Mouse (Mus musculus) gastrocnemius, postnatal 10 days (tissue): ENCODE measurements around the gene Stac2. TPM values are rescaled to one million over a fixed set of nuclear protein-coding genes. Genes with fewer than 3 reads are reported as not detected.

Experiments
- DNase-seq: peaks from one replicate; pipeline ENCODE4 v3.0.0; 2021; ENCODE audit warnings: mixed read lengths
- total RNA-seq, 2 experiments: library from RNA; stranded (reverse); gene quantifications; 2 replicates each; pipeline ENCODE4 v1.2.3; 2021

Gene Stac2
- total RNA-seq, 2 experiments from 2014 or later = 0.26 to 0.36 TPM

GRCm38 (mm10) chr11:98050940-98051339, 2.3 kb downstream of the Stac2 start:
- DNase-seq = no peak

GRCm38 (mm10) chr11:98050520-98050815, 2.8 kb downstream of the Stac2 start:
- no peak for DNase-seq

DNA sequence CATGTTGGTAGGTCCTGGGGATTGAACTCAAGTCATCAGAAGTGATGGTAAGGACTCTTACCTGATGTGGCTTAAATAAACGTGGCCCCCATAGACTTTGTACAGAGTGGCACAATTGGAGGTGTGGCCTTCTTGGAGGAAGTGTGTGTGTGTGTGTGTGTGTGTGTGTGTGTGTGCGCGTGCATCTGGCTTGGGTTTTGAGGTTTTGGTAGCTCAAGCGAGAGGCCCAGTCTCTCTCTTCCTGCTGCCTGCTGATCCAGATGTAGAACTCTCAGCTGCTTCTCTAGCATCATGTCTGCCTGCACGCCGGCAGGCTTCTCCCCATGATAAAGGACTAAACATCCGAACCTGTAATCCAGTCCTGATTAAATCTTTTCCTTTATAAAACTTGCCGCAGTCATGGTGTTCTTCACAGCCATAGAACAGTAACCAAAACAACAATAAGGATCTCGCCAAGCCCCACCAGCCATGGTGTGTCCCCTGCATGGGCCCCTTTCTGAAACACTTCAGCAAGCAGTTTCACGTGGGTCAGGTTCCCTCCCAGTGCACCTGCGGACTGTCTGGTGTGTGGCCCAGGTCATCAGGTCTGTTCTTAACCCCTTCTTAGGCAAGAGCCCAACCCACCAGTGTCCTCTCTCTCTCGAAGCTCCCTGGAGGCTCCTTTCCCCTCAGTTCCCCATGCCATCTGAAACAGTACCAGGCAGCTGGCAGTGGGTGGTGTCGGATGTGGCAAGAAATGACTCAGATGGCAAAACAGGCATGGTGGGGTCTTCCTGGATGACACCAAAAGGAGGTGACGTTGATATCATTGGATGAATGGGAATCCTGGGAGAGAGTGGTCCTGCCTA, 3.4 kb downstream of the Stac2 start:
- DNase-seq = no peak

GRCm38 (mm10) chr11:98047745-98048144, 5.5 kb downstream of the Stac2 start:
- DNase-seq = peak; percentile 77

GRCm38 (mm10) chr11:98046466-98046865, 6.8 kb downstream of the Stac2 start:
- DNase-seq = no peak

- no peak for DNase-seq
Measured at GRCm38 (mm10) chr11:98045596-98045995, 7.7 kb downstream of the Stac2 start.

DNA sequence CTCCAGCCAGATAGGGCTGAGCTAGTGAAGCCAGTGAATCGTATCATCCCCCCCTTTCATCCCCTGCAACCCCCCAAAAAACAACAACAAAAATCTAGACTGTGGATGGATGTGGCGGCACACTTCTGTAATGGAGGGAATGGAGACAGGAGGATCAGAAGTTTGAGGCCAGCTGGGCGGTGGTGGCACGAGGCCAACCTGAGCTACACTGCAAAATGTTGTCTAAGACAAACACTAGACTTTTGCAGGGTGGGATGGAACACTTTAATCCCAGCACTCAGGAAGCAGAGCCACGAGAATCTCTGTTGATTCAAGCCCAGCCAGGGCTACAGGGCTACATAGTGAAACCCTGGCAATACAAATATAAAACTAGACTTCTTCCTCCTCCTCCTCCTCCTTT, 9.2 kb downstream of the Stac2 start:
- DNase-seq = no peak

DNA sequence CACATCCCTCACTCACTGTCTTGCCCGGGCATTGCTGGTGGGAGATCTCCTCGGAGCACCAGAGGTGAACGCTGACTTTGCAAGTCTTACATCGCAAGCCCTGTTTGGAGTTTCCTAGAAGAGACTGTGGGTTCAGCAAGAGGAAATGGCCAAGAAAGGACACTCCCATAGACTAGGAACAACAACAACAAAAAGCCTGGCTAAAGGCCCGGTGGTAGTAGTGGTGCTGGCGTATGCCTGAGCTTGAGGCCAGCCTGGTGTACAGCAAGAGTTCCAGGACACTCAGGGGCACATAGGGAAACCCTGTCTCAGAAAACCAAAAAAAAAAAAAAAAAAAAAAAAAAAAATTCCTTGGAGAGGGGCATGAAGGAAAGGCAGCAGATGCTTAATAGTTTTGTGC, 10.5 kb downstream of the Stac2 start:
- no peak for DNase-seq

DNA sequence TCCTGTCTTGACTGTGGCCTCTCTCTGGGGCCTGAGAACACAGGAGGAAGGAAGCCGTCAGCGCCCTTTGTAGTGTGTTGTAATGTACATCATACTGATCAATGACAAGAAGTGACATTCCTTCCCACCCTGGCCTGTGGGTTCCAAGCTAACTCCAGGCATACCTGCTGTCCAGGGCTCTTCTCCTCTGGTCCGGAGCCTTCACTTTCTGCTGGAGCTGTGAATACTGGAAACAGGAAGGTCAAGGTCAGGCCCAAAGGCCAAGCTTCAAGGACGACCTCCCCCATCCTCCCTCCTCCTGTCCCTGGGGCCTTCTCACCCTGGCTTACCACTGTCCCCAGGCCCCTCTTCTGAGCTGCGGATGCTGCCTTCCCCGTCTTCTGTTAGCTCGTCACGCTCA, 12.3 kb downstream of the Stac2 start:
- no peak for DNase-seq

DNA sequence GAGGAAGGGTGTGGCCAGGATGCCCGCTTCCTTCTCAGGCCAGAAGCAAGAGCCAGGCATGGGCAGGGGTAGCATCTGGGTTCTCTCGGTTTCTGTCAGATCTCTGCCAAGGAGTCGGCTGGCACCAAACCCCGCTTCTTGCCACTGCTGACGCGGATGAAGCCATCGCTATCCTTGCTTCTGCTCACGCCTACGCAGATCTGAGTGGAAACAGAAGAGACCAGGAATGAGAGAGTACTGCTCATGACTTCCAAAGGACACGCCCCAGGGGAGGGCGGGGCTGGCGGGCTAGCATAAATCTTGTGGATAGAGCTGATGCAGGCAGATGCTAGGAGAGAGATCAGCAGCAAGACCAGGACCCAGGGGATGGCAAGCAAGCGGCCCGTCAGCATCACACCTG, 15.4 kb downstream of the Stac2 start:
- no peak for DNase-seq

DNA sequence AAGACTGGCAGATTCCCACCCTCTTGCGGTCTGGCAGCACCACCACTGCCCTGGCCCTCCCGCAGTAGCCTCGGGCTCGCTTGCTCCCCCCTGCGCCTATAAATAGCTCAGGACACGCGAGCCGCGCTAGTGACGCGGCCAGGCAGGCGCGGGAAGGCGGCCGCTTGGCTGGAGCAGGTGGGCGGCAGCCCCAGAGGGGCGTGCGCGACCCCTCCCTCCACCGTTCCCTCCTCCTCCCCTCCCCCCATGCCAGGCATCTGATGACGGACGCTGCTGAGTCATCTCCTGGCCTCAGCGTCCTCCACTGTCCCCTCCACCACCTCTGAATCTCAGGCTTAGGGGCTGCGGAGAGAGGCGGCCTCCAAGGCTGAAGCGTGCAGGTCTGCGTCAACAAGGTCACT, 17.3 kb downstream of the Stac2 start:
- DNase-seq = peak; percentile 41

GRCm38 (mm10) chr11:98034840-98035239, 18.4 kb downstream of the Stac2 start:
- peak; percentile 12 for DNase-seq

- no peak for DNase-seq
Measured at GRCm38 (mm10) chr11:98034061-98034460, 19.2 kb downstream of the Stac2 start.

- DNase-seq = peak; percentile 84
Measured at GRCm38 (mm10) chr11:98031443-98031770, 21.9 kb downstream of the Stac2 start.

DNA sequence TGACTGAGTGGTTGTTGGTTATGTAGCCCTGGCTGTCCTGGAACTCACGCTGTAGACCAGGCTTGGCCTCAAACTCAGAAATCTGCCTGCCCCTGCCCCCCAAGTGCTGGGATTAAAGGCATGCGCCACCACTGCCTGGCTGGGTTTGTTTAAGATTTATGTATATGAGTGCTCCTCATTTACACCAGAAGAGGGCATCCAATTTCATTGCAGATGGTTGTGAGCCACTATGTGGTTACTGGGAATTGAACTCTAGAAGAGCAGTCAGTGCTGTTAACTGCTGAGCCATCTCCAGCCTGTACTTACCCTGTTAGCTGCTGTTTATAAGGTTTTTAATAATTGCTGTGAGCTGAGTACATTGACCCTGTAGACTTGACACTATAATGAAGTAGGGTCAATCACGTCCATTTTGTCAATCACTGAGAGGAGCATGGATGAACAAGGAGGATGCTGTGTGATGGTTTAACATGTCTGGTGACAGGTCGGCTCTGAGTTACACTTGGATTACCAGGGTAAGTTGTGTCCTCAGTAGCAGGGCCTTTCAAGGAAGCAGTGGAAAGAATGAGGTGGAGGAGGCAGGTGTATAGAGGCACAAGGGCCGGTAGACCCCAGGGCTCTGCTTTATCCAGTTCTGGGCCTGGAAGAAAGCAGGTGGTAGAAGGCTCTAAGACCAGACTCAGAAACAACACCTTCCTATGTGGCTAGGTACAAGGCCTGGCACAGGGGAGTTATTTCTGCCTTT, 22.4 kb downstream of the Stac2 start:
- no peak for DNase-seq

- DNase-seq = no peak
Measured at GRCm38 (mm10) chr11:98027785-98028184, 25.5 kb downstream of the Stac2 start.

DNA sequence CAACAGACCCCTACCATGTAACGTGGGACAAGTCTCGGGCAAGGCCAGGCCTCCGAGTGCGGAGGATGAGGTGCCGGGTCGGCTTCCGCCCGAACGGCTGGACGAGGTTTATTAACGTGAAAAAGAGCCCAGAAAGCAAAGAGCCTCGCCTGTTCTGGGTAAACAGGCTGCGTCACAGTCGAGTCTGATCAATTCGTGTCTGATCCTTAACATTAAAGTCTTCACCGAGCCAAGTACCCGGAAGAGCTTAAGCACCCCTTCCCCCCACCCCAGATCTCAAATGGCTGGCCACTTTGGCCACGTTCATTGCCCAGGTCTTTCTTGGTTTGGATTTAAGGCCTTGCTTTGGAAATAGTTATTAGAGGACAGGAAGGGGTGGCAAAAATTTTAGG, 26.0 kb downstream of the Stac2 start:
- no peak for DNase-seq

DNA sequence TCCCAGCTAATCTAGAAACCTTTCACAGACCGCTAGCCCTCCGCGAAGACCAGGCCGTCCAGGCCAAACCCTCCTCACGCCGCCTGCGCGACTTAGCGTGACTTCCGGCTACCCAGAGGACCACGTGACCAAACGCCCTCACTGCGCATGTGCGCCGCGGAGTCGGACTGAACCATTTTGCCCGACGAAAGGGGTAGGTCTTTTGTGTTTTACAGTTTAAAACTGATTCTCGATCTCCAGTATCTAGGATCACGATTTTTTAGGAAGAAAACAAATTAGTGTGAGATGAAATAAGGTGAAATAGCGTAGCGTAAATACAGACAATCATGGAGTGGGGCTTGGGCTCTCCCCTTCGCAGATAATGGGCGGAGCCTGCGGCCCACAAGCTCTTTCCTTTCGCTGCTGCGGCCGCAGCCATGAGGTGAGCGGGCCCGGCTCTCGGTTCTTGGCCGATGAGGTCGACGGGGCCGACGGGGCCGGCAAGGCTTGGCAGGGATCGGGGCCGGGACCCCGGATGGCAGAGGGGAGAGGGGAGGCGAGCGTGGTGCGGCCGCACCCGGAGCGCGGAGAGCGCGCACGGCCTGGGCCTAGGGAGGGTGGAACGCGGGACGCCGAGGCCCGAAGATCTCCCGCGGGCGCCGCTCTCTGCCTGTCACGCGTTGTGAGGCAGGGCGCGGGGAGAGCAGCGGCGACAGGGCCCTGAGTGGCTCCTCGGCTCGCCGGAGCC, 26.5 kb downstream of the Stac2 start, which contains the start of gene Rpl19:
TSS of gene Rpl19 (plus strand) at position 141 of the 727 bp plus-strand sequence.
- peak; percentile 93 for DNase-seq

DNA sequence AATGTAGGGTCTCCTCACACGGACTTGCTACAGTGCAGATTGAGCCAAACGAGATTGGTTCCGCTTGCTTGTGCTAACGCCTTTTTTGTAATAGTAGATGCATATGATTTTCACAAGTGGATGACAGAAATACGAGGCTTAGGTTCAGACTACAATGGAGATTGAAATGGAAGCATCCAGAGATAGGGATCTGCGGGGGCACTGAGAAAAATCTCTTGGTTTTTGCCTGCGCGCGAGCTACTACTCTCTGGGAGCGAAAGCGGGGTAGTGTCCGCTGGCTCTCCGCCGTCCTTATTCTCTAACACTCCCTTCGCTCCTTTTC, 27.1 kb downstream of the Stac2 start:
- DNase-seq = no peak

GRCm38 (mm10) chr11:98024516-98024915, 28.7 kb downstream of the Stac2 start:
- DNase-seq = no peak

GRCm38 (mm10) chr11:98022555-98023371, 30.5 kb downstream of the Stac2 start, which contains the start of gene Cacnb1:
Gene Cacnb1 (minus strand): TSS chr11:98023034.
- DNase-seq = peak; percentile 78

DNA sequence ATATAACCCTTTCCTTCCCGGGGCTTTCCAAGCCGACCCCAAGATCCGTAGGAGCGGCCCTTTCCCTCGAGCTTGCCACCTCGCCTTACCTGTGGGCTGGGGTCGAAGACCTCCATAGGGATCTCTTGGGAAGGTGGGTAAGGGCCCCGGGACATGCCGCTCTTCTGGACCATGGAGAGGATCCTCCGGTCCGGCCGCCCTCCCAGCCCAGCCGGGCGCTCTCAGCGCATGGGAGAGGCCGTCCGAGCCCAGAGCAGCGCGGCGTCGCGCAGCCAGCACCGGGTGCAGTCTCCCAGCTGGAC, 31.1 kb downstream of the Stac2 start:
- DNase-seq = no peak
